Mouse (Mus musculus): ENCODE measurements around the gene 1110065P20Rik. TPM values are rescaled to one million over a fixed set of nuclear protein-coding genes. Genes with fewer than 3 reads are reported as not detected.

1110065P20Rik gene
- polyA plus RNA-seq, 1 experiment from 2014 or later: 15.3 TPM

- Histone ChIP-seq H3K4me1 (replicated peaks) (no peaks in the 10 kb centered on the region), H3K27me3 (no peaks in the 10 kb centered on the region), H3K4me3 (replicated peaks) (no peak overlapping the region), H3K27ac (no peak overlapping the region), H3K4me2 (no peak overlapping the region), H3K9ac (no peak overlapping the region), H3K9me3 (replicated peaks) (no peaks in the 10 kb centered on the region), H3K36me3 (peaks cover 94% of the 10 kb centered on the region)
- DNase-seq (no peak), ATAC-seq (ENCODE audit: low read depth) (no peak)
- WGBS (ENCODE audit: insufficient replicate concordance): 76% methylated on average over 14 of the region's 14 CpGs
These were observed 12.8 kb downstream of the 1110065P20Rik start for GRCm38 (mm10) chr4:124838035-124838700.

GRCm38 (mm10) chr4:124832796-124833195 lies 18.2 kb downstream of the 1110065P20Rik start:
- H3K4me3 ChIP-seq (replicated peaks): no peak overlapping the region
- ATAC-seq (ENCODE audit: low read depth) (no peak), DNase-seq (no peak)
- no peak overlapping the region for H3K27ac ChIP-seq
- 87% methylated on average over 10 of the region's 10 CpGs for WGBS (ENCODE audit: insufficient replicate concordance)
- no peak overlapping the region for H3K9ac ChIP-seq
- H3K36me3 ChIP-seq: peaks cover 82% of the 10 kb centered on the region
- no peaks in the 10 kb centered on the region for H3K4me1 ChIP-seq (replicated peaks)
- no peaks in the 10 kb centered on the region for H3K27me3 ChIP-seq
- H3K4me2 ChIP-seq: no peak overlapping the region
- H3K9me3 ChIP-seq (replicated peaks): no peaks in the 10 kb centered on the region

DNA sequence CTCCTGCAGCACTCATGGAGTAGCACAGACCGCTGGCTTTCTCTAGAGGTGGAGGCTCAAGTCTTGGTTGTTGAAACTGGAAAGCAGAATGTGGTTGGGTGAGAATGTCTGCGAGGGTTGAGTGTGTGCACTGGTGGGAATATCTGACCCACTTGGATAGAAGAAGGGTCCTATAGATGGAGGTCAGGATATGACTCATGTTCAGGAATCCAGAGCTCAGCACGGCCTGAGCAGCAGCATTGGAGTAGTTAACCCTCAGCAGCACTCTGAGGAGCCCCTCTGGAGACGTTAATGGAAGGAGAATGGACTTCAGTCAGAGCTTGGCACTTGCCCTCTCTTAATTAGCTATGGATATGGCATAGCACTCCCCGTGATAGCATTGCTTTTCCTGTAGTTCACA lies 21.3 kb downstream of the 1110065P20Rik start:
- peaks cover 81% of the 10 kb centered on the region for H3K36me3 ChIP-seq
- H3K27me3 ChIP-seq: no peaks in the 10 kb centered on the region
- no peak overlapping the region for H3K27ac ChIP-seq
- ATAC-seq (ENCODE audit: low read depth) (no peak), DNase-seq (no peak)
- H3K9ac ChIP-seq: no peak overlapping the region
- no peaks in the 10 kb centered on the region for H3K4me1 ChIP-seq (replicated peaks)
- no peak overlapping the region for H3K4me3 ChIP-seq (replicated peaks)
- 66% methylated on average over 5 of the region's 5 CpGs for WGBS (ENCODE audit: insufficient replicate concordance)
- no peaks in the 10 kb centered on the region for H3K9me3 ChIP-seq (replicated peaks)
- no peak overlapping the region for H3K4me2 ChIP-seq

DNA sequence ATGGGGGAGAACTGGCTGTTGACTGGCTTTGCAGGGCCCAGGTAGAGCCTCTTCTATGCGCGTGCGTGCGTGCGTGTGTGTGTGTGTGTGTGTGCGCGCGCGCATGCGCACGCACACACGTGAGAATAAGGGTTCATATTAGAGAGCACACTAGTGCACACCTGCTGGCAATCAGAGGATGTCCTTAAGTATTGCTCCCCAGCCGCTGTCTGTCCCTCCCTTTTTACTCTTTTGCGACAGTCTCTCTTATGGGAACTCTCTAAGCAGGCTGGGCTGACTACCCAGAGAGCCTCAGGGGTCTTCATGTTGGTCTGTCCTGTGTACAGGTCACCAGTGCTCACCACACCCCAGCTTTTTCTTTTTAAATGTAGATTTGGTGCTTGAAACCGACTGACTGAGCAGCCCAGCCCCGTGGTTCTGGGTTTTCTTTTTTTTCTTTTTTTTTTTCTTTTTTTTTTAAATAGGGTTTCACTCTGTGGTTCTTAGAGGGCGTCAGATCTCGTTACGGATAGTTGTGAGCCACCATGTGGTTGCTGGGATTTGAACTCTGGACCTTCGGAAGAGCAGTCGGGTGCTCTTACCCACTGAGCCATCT lies 25.5 kb downstream of the 1110065P20Rik start:
- no peak overlapping the region for H3K4me2 ChIP-seq

GRCm38 (mm10) chr4:124824967-124825366 lies 26.0 kb downstream of the 1110065P20Rik start:
- H3K27me3 ChIP-seq: no peaks in the 10 kb centered on the region
- no peak overlapping the region for H3K4me2 ChIP-seq
- DNase-seq: no peak
- H3K9ac ChIP-seq: no peak overlapping the region
- no peak overlapping the region for H3K4me3 ChIP-seq (replicated peaks)
- no peaks in the 10 kb centered on the region for H3K4me1 ChIP-seq (replicated peaks)
- no peak overlapping the region for H3K27ac ChIP-seq
- H3K36me3 ChIP-seq: peaks cover 90% of the 10 kb centered on the region
- no peaks in the 10 kb centered on the region for H3K9me3 ChIP-seq (replicated peaks)
- no peak for ATAC-seq (ENCODE audit: low read depth)
- 86% methylated on average over 6 of the region's 6 CpGs for WGBS (ENCODE audit: insufficient replicate concordance)

More for the DNA sequence above, 25.5 kb downstream of the 1110065P20Rik start:
- DNase-seq: no peak
- Histone ChIP-seq H3K36me3 (peaks cover 90% of the 10 kb centered on the region), H3K9ac (no peak overlapping the region), H3K27me3 (no peaks in the 10 kb centered on the region), H3K27ac (no peak overlapping the region), H3K4me1 (replicated peaks) (no peaks in the 10 kb centered on the region), H3K9me3 (replicated peaks) (no peaks in the 10 kb centered on the region), H3K4me3 (replicated peaks) (no peak overlapping the region)
- ATAC-seq (ENCODE audit: low read depth): no peak
- WGBS (ENCODE audit: insufficient replicate concordance): 91% methylated on average over 21 of the region's 21 CpGs

- Histone ChIP-seq H3K9ac (no peak overlapping the region), H3K9me3 (replicated peaks) (no peaks in the 10 kb centered on the region), H3K4me2 (no peak overlapping the region), H3K27ac (no peak overlapping the region), H3K36me3 (peaks cover 61% of the 10 kb centered on the region), H3K4me3 (replicated peaks) (no peak overlapping the region), H3K4me1 (replicated peaks) (peaks cover 19% of the 10 kb centered on the region), H3K27me3 (no peaks in the 10 kb centered on the region)
- DNase-seq: no peak
- ATAC-seq (ENCODE audit: low read depth): no peak
- WGBS (ENCODE audit: insufficient replicate concordance): 84% methylated on average over 4 of the region's 4 CpGs
These were observed 32.2 kb downstream of the 1110065P20Rik start for GRCm38 (mm10) chr4:124818832-124819231.

DNA sequence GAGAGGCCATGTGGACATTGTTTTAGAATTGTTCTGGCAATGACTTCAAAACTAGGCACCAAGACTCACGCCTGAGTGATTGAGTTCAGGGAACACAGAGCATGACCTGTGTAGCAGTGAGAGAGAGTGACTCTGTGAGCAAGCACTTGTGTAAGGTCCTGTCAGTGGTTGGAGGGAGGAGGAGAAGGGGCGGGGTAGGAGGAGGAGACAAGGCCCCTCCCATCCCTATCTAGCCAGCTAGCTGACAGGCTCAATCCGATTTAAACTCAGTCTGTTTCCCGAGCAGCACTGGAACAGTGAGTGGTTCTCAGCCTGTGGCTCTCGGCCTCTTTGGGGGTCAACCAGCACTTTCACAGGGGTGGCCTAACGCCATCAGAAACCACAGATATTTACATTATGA lies 33.2 kb downstream of the 1110065P20Rik start:
- Histone ChIP-seq H3K4me2 (peak overlapping the region; percentile 25; the same call in 1 of the 2 replicates), H3K4me1 (replicated peaks) (peaks cover 23% of the 10 kb centered on the region), H3K9me3 (replicated peaks) (no peaks in the 10 kb centered on the region), H3K27me3 (no peaks in the 10 kb centered on the region), H3K4me3 (replicated peaks) (no peak overlapping the region), H3K9ac (no peak overlapping the region), H3K36me3 (peaks cover 59% of the 10 kb centered on the region), H3K27ac (peak overlapping the region; percentile 36; the same call in 1 of the 2 replicates)
- 18% methylated on average over 6 of the region's 6 CpGs for WGBS (ENCODE audit: insufficient replicate concordance)
- DNase-seq (peak; percentile 73), ATAC-seq (ENCODE audit: low read depth) (peak; percentile 98)

DNA sequence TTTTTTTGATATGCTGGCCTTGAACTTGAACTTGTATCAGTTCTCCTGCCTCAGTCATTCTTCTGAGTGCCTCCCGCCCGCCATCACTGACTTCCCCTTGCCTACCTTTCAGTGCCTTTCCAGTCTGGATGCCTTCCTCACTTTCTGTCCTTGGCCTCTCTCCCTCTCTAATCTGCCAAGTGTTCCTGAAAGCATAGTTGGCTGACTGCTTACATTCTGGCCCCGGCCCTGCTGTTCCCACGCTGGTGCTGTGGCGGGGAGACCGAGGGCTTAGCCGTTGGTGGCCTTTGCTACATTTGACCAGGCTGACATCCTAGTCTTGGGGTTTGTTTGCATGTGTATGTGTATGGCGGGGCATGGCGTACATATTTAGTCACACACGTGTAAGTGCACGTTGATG lies 35.1 kb downstream of the 1110065P20Rik start:
- Histone ChIP-seq H3K4me1 (replicated peaks) (peaks cover 23% of the 10 kb centered on the region), H3K9ac (no peak overlapping the region), H3K27ac (no peak overlapping the region), H3K27me3 (no peaks in the 10 kb centered on the region), H3K4me3 (replicated peaks) (no peak overlapping the region), H3K36me3 (peaks cover 58% of the 10 kb centered on the region), H3K9me3 (replicated peaks) (no peaks in the 10 kb centered on the region), H3K4me2 (no peak overlapping the region)
- ATAC-seq (ENCODE audit: low read depth): no peak
- 93% methylated on average over 11 of the region's 11 CpGs for WGBS (ENCODE audit: insufficient replicate concordance)
- no peak for DNase-seq

DNA sequence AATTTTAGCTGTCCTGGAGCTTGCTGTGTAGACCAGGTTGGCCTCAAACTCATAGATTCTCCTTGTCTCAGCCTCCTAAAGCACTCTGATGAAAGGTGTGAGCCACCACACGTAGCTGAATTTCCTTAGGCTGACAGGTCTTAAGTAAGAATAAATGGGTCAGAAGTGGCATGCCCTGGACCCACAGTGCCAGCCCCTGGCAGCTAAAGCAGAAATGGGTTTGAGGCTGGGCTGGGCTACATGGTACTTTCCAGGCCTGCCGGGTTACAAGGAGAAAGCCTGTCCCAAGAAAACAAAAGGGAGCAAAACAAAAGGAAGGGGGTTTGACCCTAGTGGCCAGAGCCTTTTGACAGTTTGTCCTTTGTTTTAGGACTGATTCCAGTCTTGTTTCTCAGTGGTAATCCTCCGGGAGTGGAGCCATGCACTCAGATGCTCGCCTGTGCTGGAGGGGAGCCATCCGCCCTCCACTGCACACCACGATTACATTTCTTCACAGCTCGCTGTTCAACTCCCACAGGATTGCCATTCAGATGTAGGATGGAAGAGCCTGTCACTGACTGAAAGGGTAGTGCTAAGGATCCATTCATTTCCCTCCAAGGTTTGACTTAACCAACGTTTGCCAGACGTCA lies 39.5 kb downstream of the 1110065P20Rik start:
- WGBS (ENCODE audit: insufficient replicate concordance): 70% methylated on average over 9 of the region's 9 CpGs
- Histone ChIP-seq H3K4me2 (no peak overlapping the region), H3K36me3 (peaks cover 74% of the 10 kb centered on the region), H3K4me3 (replicated peaks) (no peak overlapping the region), H3K9me3 (replicated peaks) (no peaks in the 10 kb centered on the region), H3K27ac (no peak overlapping the region), H3K4me1 (replicated peaks) (peaks cover 46% of the 10 kb centered on the region), H3K27me3 (no peaks in the 10 kb centered on the region), H3K9ac (no peak overlapping the region)
- no peak for ATAC-seq (ENCODE audit: low read depth)
- DNase-seq: no peak

DNA sequence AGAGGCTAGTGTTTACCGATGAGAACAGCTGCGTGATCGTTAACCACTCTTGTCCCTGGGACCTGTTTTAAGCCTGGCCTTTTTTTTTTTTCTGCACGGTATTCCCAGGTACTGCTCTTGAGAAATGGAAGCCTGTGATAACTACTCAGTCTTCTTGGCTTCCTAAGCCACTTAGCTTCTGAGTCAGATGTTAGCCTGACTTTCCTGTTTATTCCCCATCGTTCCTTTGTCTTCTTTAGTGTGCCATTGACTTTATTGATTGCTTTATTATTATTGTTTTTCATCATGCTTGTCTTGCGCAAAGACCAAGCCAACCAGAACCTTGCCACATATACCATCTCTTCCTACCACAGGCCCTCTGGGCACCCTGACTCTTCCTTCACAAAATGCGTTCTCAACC lies 40.9 kb downstream of the 1110065P20Rik start:
- peaks cover 59% of the 10 kb centered on the region for H3K4me1 ChIP-seq (replicated peaks)
- H3K27me3 ChIP-seq: no peaks in the 10 kb centered on the region
- WGBS (ENCODE audit: insufficient replicate concordance): 81% methylated on average over 7 of the region's 7 CpGs
- H3K36me3 ChIP-seq: peaks cover 77% of the 10 kb centered on the region
- DNase-seq: no peak
- H3K4me2 ChIP-seq: no peak overlapping the region
- no peak for ATAC-seq (ENCODE audit: low read depth)
- H3K27ac ChIP-seq: 0 out of 2 replicates have a peak overlapping the region, but pooled peaks have one; percentile 7
- H3K9ac ChIP-seq: no peak overlapping the region
- H3K9me3 ChIP-seq (replicated peaks): no peaks in the 10 kb centered on the region
- no peak overlapping the region for H3K4me3 ChIP-seq (replicated peaks)

DNA sequence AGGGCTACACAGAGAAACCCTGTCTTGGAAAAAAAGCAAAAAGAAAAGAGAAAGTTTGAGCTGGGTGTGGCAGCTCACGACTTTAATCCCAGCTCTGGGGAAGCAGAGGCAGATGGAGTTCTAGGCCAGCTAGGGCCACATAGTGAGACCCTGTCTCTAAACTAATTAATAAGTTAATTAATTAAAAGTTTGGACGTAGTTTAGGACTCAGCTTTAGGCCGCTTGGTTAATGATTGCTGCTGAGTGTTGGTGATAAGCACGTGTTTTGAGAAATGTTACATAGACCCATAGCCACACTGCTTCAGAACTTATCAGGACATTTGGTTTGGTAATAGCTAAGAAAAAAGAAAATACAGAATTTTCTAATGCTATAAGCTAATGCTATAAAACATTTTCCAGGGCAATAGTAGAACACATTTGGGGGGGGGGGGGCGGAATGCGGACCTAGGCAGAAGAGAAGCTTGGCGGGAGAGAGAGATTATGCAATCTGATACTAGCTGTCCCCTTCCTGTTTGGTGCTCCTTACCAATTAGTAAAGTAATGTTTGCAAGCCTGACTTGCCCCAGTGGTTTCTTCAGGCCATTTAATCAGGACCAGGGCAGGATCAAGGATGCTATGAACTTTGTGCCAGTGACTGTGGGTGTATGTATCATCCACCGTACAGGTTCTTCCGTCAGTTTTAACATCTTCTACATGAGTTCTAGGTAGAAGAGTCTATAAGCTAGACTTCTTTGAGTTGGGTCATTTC lies 41.7 kb downstream of the 1110065P20Rik start:
- H3K27me3 ChIP-seq: no peaks in the 10 kb centered on the region
- ATAC-seq (ENCODE audit: low read depth): no peak
- WGBS (ENCODE audit: insufficient replicate concordance): 48% methylated on average over 9 of the region's 9 CpGs
- DNase-seq: no peak
- peak overlapping the region; percentile 28 for H3K4me2 ChIP-seq
- peak overlapping the region; percentile 59 for H3K27ac ChIP-seq
- no peaks in the 10 kb centered on the region for H3K9me3 ChIP-seq (replicated peaks)
- peak overlapping the region; percentile 28 for H3K9ac ChIP-seq
- no peak overlapping the region for H3K4me3 ChIP-seq (replicated peaks)
- H3K4me1 ChIP-seq (replicated peaks): peaks cover 67% of the 10 kb centered on the region
- H3K36me3 ChIP-seq: peaks cover 82% of the 10 kb centered on the region
